Mouse (Mus musculus): Measurements from ENCODE around the gene Hist1h1d.

DNA sequence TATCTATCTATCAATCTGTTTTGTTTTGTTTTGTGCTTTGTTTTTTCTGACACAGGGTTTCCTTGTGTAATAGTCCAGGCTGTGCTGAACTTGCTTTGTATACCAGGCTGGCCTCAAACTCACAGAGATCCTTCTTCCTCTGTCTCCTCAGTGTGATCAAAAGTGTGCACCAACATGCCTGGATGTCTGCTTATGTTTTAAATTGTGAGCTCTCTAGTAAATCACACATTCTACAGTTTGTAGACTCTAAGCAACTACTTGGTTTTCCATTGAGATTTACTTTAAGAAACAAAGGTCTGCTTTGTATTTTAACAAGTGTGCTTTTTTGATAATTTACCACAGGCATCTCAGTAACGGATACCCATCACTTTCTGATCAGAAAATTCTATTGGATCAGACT is 24.8 kb downstream of the Hist1h1d start:
- TF ChIP-seq POLR2A (IDR thresholded peaks at IDR 0.05; ENCODE audit: control insufficient read depth, extremely low read depth, insufficient read depth, low read length, poor library complexity) (no peak), CTCF (IDR thresholded peaks at IDR 0.05; ENCODE audit: borderline replicate concordance, control insufficient read depth, extremely low read depth, insufficient read depth, low read length, poor library complexity) (no peak)

Data from thymus, adult 2 months (tissue).